Mouse (Mus musculus): Measurements from ENCODE around the gene Atp6v0c. TPM values are rescaled to one million over a fixed set of nuclear protein-coding genes. Genes with fewer than 3 reads are reported as not detected.

Gene Atp6v0c
- total and polyA plus RNA-seq, 3 experiments = 58.4 to 515 (median 125) TPM

DNA sequence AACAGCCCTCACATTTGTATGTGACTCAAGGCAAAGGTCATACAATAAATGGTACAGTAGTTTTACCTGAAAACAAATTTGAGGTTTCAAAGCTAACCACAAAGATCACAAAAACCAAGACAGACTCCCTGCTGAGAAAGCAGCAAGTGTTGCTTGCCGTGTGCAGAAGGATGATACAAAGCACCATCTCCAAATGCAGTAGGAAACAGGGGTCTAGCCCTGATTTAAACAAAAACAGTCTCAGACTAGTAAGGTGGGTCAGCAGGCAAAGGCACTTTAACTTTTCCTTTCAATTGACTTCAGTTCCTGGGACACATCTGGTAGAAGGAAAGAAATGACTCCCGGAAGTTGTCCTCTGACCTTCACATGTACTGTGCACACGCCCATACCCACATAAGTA is 42.7 kb downstream of the Atp6v0c start:
- DNase-seq (ENCODE audit: low read depth, low spot score) = no peak
- no peaks in the 10 kb centered on the region for H3K27me3 ChIP-seq (ENCODE audit: control insufficient read depth in 1 of 2, insufficient read depth in 2 of 2, low read length in 2 of 2)
- TF ChIP-seq ELF1 (IDR thresholded peaks at IDR 0.05; ENCODE audit: low read depth, low read length) (no peak), CTCF (IDR thresholded peaks at IDR 0.05 in 2 of 3, conservative IDR thresholded peaks at IDR 0.05 in 1 of 3; ENCODE audit: control insufficient read depth in 1 of 3, insufficient read depth in 1 of 3, low read depth in 2 of 3, low read length in 3 of 3, poor library complexity in 1 of 3, severe bottlenecking in 1 of 3) (no peak), CHD2 (IDR thresholded peaks at IDR 0.05; ENCODE audit: low read length) (no peak), RAD21 (IDR thresholded peaks at IDR 0.05; ENCODE audit: low read depth, low read length) (no peak), MXI1 (IDR thresholded peaks at IDR 0.05; ENCODE audit: low read depth, low read length) (no peak), GATA1 (IDR thresholded peaks at IDR 0.05; ENCODE audit: low read depth, low read length) (no peak), ZNF384 (IDR thresholded peaks at IDR 0.05; ENCODE audit: low read depth, low read length) (no peak), ZC3H11A (IDR thresholded peaks at IDR 0.05; ENCODE audit: low read depth, low read length) (no peak), ETS1 (IDR thresholded peaks at IDR 0.05; ENCODE audit: low read depth, low read length) (no peak), HCFC1 (IDR thresholded peaks at IDR 0.05; ENCODE audit: low read depth, low read length) (no peak), MAFK (IDR thresholded peaks at IDR 0.05; ENCODE audit: borderline replicate concordance, low read depth, low read length) (no peak), KAT2A (conservative IDR thresholded peaks at IDR 0.05; ENCODE audit: low read depth, low read length) (no peak), NELFE (IDR thresholded peaks at IDR 0.05; ENCODE audit: low read depth, low read length) (no peak), ZMIZ1 (IDR thresholded peaks at IDR 0.05; ENCODE audit: low read depth, low read length) (no peak), MYC (IDR thresholded peaks at IDR 0.05; ENCODE audit: low read depth, low read length) (no peak)
- H3K4me3 ChIP-seq (ENCODE audit: control insufficient read depth in 1 of 2, insufficient read depth in 1 of 2, low read depth in 2 of 2, low read length in 2 of 2) = no peak overlapping the region
- peaks cover 0 to 19% of the 10 kb centered on the region in 2 experiments; a peak in 2 of 4 replicates for H3K36me3 ChIP-seq (ENCODE audit: control insufficient read depth in 1 of 2, insufficient read depth in 2 of 2, low read length in 2 of 2)
- H3K79me2 ChIP-seq (ENCODE audit: control insufficient read depth, insufficient read depth, low read length, poor library complexity) = peaks cover 23% of the 10 kb centered on the region
- peaks cover 2 to 7% of the 10 kb centered on the region in 2 experiments; a peak in 3 of 4 replicates for H3K4me1 ChIP-seq (ENCODE audit: control insufficient read depth in 1 of 2, insufficient read depth in 2 of 2, low read length in 2 of 2)
- H3K9me3 ChIP-seq (replicated peaks; ENCODE audit: insufficient read depth, low read length) = no peaks in the 10 kb centered on the region
- no peak overlapping the region for H3K9ac ChIP-seq (ENCODE audit: control insufficient read depth, low read depth, low read length, poor library complexity, severe bottlenecking)
- H3K27ac ChIP-seq (ENCODE audit: control insufficient read depth, low read depth, low read length) = no peak overlapping the region

DNA sequence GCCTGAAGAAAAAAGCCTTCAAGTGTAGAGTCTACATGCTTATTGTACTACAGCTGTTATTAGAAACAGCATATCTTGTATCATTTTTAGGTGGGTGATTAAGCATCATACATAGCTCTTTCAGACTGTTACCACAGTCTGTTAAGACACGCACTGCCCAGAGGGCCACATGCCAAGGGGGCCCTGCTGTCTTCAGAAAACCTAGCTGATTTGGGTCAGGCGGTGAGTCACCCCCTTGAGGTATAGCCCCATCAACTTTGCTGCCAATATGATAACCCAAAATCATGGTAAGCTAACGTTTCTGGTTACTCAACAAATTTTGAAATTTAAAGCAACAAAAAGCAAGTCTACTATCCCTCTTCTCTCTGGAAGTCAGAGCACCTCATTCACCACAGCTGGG is 50.1 kb downstream of the Atp6v0c start:
- Histone ChIP-seq H3K4me3 (ENCODE audit: control insufficient read depth in 1 of 2, insufficient read depth in 1 of 2, low read depth in 2 of 2, low read length in 2 of 2) (no peak overlapping the region), H3K4me1 (ENCODE audit: control insufficient read depth in 1 of 2, insufficient read depth in 2 of 2, low read length in 2 of 2) (peaks cover 4 to 5% of the 10 kb centered on the region in 2 experiments; a peak in 2 of 4 replicates), H3K9ac (ENCODE audit: control insufficient read depth, low read depth, low read length, poor library complexity, severe bottlenecking) (no peak overlapping the region), H3K27me3 (ENCODE audit: control insufficient read depth in 1 of 2, insufficient read depth in 2 of 2, low read length in 2 of 2) (no peaks in the 10 kb centered on the region), H3K9me3 (replicated peaks; ENCODE audit: insufficient read depth, low read length) (no peaks in the 10 kb centered on the region), H3K27ac (ENCODE audit: control insufficient read depth, low read depth, low read length) (no peak overlapping the region), H3K79me2 (ENCODE audit: control insufficient read depth, insufficient read depth, low read length, poor library complexity) (peaks cover 8% of the 10 kb centered on the region; the same call in 1 of the 2 replicates), H3K36me3 (ENCODE audit: control insufficient read depth in 1 of 2, insufficient read depth in 2 of 2, low read length in 2 of 2) (peaks cover 0 to 7% of the 10 kb centered on the region in 2 experiments; a peak in 3 of 4 replicates)
- TF ChIP-seq TCF12 (IDR thresholded peaks at IDR 0.05; ENCODE audit: low read depth, low read length) (no peak), SMC3 (IDR thresholded peaks at IDR 0.05; ENCODE audit: low read depth, low read length) (no peak), ZKSCAN1 (IDR thresholded peaks at IDR 0.05; ENCODE audit: low read depth, low read length) (no peak), MAFK (IDR thresholded peaks at IDR 0.05; ENCODE audit: borderline replicate concordance, low read depth, low read length) (no peak)
- DNase-seq (ENCODE audit: low read depth, low spot score) = no peak

Other genes with a start within 250 kb of the Atp6v0c start
- not detected in 2 replicates for gene Sbp, start 228.0 kb downstream of the Atp6v0c start, total RNA-seq (2012; rRNA removed)
- not detected for gene Sbp, start 228.0 kb downstream of the Atp6v0c start, polyA plus RNA-seq (2012; ENCODE audit: insufficient read depth in 1 of 2, insufficient read length in 2 of 2, low read depth in 1 of 2, low replicate concordance in 2 of 2, missing spikeins in 1 of 2)
- gene Sbpl, start 214.4 kb downstream of the Atp6v0c start, total RNA-seq (2012; rRNA removed) = not detected in 2 replicates
- not detected for gene Sbpl, start 214.4 kb downstream of the Atp6v0c start, polyA plus RNA-seq (2012; ENCODE audit: insufficient read depth in 1 of 2, insufficient read length in 2 of 2, low read depth in 1 of 2, low replicate concordance in 2 of 2, missing spikeins in 1 of 2)
- not detected in 2 replicates for gene Prss30, start 189.1 kb downstream of the Atp6v0c start, total RNA-seq (2012; rRNA removed)
- not detected for gene Prss30, start 189.1 kb downstream of the Atp6v0c start, polyA plus RNA-seq (2012; ENCODE audit: insufficient read depth in 1 of 2, insufficient read length in 2 of 2, low read depth in 1 of 2, low replicate concordance in 2 of 2, missing spikeins in 1 of 2)
- not detected in 2 replicates for gene Prss22, start 171.6 kb downstream of the Atp6v0c start, total RNA-seq (2012; rRNA removed)
- not detected for gene Prss22, start 171.6 kb downstream of the Atp6v0c start, polyA plus RNA-seq (2012; ENCODE audit: insufficient read depth in 1 of 2, insufficient read length in 2 of 2, low read depth in 1 of 2, low replicate concordance in 2 of 2, missing spikeins in 1 of 2)
- not detected in 2 replicates for gene Prss27, start 131.6 kb downstream of the Atp6v0c start, total RNA-seq (2012; rRNA removed)
- gene Prss27, start 131.6 kb downstream of the Atp6v0c start, polyA plus RNA-seq (2012; ENCODE audit: insufficient read depth in 1 of 2, insufficient read length in 2 of 2, low read depth in 1 of 2, low replicate concordance in 2 of 2, missing spikeins in 1 of 2) = not detected
- 19.3 and 20.2 TPM in 2 replicates for gene Kctd5, start 96.2 kb downstream of the Atp6v0c start, total RNA-seq (2012; rRNA removed)
- 10 to 100 TPM in 1 of 2 experiments, not detected in 1; 33.2 TPM for gene Kctd5, start 96.2 kb downstream of the Atp6v0c start, polyA plus RNA-seq (2012; ENCODE audit: insufficient read depth in 1 of 2, insufficient read length in 2 of 2, low read depth in 1 of 2, low replicate concordance in 2 of 2, missing spikeins in 1 of 2)
- gene Pdpk1, start 18.8 kb downstream of the Atp6v0c start, total RNA-seq (2012; rRNA removed) = 19.0 and 19.3 TPM in 2 replicates
- gene Pdpk1, start 18.8 kb downstream of the Atp6v0c start, polyA plus RNA-seq (2012; ENCODE audit: insufficient read depth in 1 of 2, insufficient read length in 2 of 2, low read depth in 1 of 2, low replicate concordance in 2 of 2, missing spikeins in 1 of 2) = 10 to 100 TPM; 18.3 to 26.9 TPM
- 11.4 and 15.9 TPM in 2 replicates for gene Amdhd2, start 5.9 kb downstream of the Atp6v0c start, total RNA-seq (2012; rRNA removed)
- gene Amdhd2, start 5.9 kb downstream of the Atp6v0c start, polyA plus RNA-seq (2012; ENCODE audit: insufficient read depth in 1 of 2, insufficient read length in 2 of 2, low read depth in 1 of 2, low replicate concordance in 2 of 2, missing spikeins in 1 of 2) = 10 to 100 TPM in 1 of 2 experiments, not detected in 1; 36.1 TPM
- gene Tbc1d24, start 35.9 kb upstream of the Atp6v0c start, total RNA-seq (2012; rRNA removed) = 21.8 and 24.3 TPM in 2 replicates
- 10 to 100 TPM; 27.3 to 34.2 TPM for gene Tbc1d24, start 35.9 kb upstream of the Atp6v0c start, polyA plus RNA-seq (2012; ENCODE audit: insufficient read depth in 1 of 2, insufficient read length in 2 of 2, low read depth in 1 of 2, low replicate concordance in 2 of 2, missing spikeins in 1 of 2)
- gene Ntn3, start 39.8 kb upstream of the Atp6v0c start, total RNA-seq (2012; rRNA removed) = 1.7 and 2.7 TPM in 2 replicates
- 1 to 10 TPM in 1 of 2 experiments, not detected in 1; 2.5 TPM for gene Ntn3, start 39.8 kb upstream of the Atp6v0c start, polyA plus RNA-seq (2012; ENCODE audit: insufficient read depth in 1 of 2, insufficient read length in 2 of 2, low read depth in 1 of 2, low replicate concordance in 2 of 2, missing spikeins in 1 of 2)
- 18.5 and 22.6 TPM in 2 replicates for gene Tedc2, start 51.1 kb upstream of the Atp6v0c start, total RNA-seq (2012; rRNA removed)
- gene Tedc2, start 51.1 kb upstream of the Atp6v0c start, polyA plus RNA-seq (2012; ENCODE audit: insufficient read depth in 1 of 2, insufficient read length in 2 of 2, low read depth in 1 of 2, low replicate concordance in 2 of 2, missing spikeins in 1 of 2) = 10 to 100 TPM in 1 of 2 experiments, not detected in 1; 24.6 TPM
- 34.5 and 38.0 TPM in 2 replicates for gene Ccnf, start 81.8 kb upstream of the Atp6v0c start, total RNA-seq (2012; rRNA removed)
- 10 to 100 TPM in 1 of 2 experiments, not detected in 1; 73.9 TPM for gene Ccnf, start 81.8 kb upstream of the Atp6v0c start, polyA plus RNA-seq (2012; ENCODE audit: insufficient read depth in 1 of 2, insufficient read length in 2 of 2, low read depth in 1 of 2, low replicate concordance in 2 of 2, missing spikeins in 1 of 2)
- gene Abca17, start 181.4 kb upstream of the Atp6v0c start, total RNA-seq (2012; rRNA removed) = 0.04 and 0.07 TPM in 2 replicates
- gene Abca17, start 181.4 kb upstream of the Atp6v0c start, polyA plus RNA-seq (2012; ENCODE audit: insufficient read depth in 1 of 2, insufficient read length in 2 of 2, low read depth in 1 of 2, low replicate concordance in 2 of 2, missing spikeins in 1 of 2) = under 1 TPM in 1 of 2 experiments, not detected in 1; 0.03 TPM
- gene Abca3, start 182.2 kb upstream of the Atp6v0c start, total RNA-seq (2012; rRNA removed) = 27.3 and 32.4 TPM in 2 replicates
- 10 to 100 TPM; 36.6 to 37.1 TPM for gene Abca3, start 182.2 kb upstream of the Atp6v0c start, polyA plus RNA-seq (2012; ENCODE audit: insufficient read depth in 1 of 2, insufficient read length in 2 of 2, low read depth in 1 of 2, low replicate concordance in 2 of 2, missing spikeins in 1 of 2)
- 156 and 167 TPM in 2 replicates for gene Rnps1, start 244.9 kb upstream of the Atp6v0c start, total RNA-seq (2012; rRNA removed)
- 100 to 1,000 TPM in 1 of 2 experiments, not detected in 1; 282 TPM for gene Rnps1, start 244.9 kb upstream of the Atp6v0c start, polyA plus RNA-seq (2012; ENCODE audit: insufficient read depth in 1 of 2, insufficient read length in 2 of 2, low read depth in 1 of 2, low replicate concordance in 2 of 2, missing spikeins in 1 of 2)

All from MEL (cell line).